Mouse (Mus musculus): Measurements from ENCODE around the gene Cd44. TPM values are rescaled to one million over a fixed set of nuclear protein-coding genes. Genes with fewer than 3 reads are reported as not detected.

The Cd44 gene
- 57.5 TPM for polyA plus RNA-seq (2017; shearing (Covaris generic))

DNA sequence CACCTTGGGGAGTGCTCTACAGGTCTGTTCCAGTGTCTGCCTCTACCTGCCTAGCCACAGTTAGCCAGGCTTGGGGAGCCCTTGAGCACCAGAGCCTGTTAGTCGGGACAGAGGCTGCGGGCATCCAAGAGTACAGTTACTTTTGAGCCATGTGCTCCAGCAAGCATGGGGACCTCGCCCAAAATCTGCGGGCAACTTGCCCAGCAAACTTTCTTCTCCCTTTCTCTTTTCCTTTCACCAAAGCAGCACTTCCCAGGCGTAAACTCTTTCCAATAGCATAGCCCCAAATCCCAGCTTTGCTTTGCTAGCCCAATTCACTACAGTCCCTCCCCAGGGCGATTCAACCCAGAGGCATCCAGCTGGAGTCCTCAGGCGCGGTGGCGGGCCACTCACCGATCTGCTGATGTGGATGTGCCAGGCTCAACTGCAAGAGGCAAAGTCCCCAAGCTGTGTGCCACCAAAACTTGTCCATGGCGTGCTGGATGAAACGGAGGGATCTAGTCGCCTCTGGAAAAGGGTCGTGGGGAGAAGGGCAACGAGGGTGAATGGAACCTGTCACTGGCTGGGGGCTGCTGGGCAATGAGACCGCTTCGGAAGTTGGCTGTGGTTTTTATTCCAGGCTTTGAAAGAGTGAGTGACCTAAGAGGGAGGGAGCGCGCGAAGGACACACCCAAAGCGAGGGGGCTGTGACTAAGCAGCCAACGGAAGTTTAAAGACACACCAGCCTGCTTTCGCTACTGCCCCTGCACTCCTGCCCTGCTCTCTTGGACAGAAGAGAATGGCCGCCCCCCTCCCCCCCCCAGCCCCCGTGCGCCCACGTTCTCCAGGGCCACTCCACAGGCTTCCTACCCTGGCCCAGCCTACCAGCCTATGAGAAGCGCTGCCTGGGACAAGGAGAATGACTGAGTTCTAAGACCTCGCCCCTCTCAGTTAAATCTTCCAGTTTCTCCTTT, at the start of gene Cd44:
Gene Cd44 (minus strand): TSS at position 791 of the 953 bp plus-strand sequence.

Other genes starting within 250 kb of the Cd44 start
- 0.11 TPM for gene Slc1a2, start 243.0 kb downstream of the Cd44 start, polyA plus RNA-seq (2017; shearing (Covaris generic))
- 21.6 TPM for gene Pdhx, start 171.8 kb upstream of the Cd44 start, polyA plus RNA-seq (2017; shearing (Covaris generic))
- gene Apip, start 172.0 kb upstream of the Cd44 start, polyA plus RNA-seq (2017; shearing (Covaris generic)): 30.1 TPM